Mouse (Mus musculus) myocyte (in vitro differentiated cells): ENCODE measurements around the gene Rnls.

Source experiments
- CEBPB ChIP-seq: IDR thresholded peaks from 2 replicates; pipeline ENCODE4 v1.6.1; 2011; ENCODE audit warnings: mild to moderate bottlenecking, moderate library complexity; ENCODE audit not compliant: poor library complexity, insufficient read depth, severe bottlenecking
- E2F4 ChIP-seq: IDR thresholded peaks from one replicate; pipeline ENCODE4 v1.6.1; 2011; ENCODE audit warnings: mild to moderate bottlenecking, control low read depth, moderate library complexity; ENCODE audit not compliant: insufficient read depth
- MYOG ChIP-seq, 3 experiments: IDR thresholded peaks; one replicate each; pipeline ENCODE4 v1.6.1; 2011; ENCODE audit warnings: control low read depth in 2 of 3, low read depth in 2 of 3, mild to moderate bottlenecking in 2 of 3; ENCODE audit not compliant: insufficient read length in 2 of 3, control insufficient read depth in 1 of 3, insufficient read depth in 1 of 3
- POLR2A ChIP-seq: IDR thresholded peaks from one replicate; pipeline ENCODE4 v1.6.1; 2011; ENCODE audit warnings: low read depth, mild to moderate bottlenecking, control low read depth, moderate library complexity; ENCODE audit not compliant: insufficient read length
- POLR2AphosphoS2 ChIP-seq: IDR thresholded peaks from one replicate; pipeline ENCODE4 v1.6.1; 2011; ENCODE audit warnings: low read depth, control low read depth; ENCODE audit not compliant: insufficient read length
- TCF12 ChIP-seq: IDR thresholded peaks from one replicate; pipeline ENCODE4 v1.6.1; 2011; ENCODE audit warnings: mild to moderate bottlenecking, control low read depth; ENCODE audit not compliant: poor library complexity, insufficient read depth, severe bottlenecking
- USF1 ChIP-seq: IDR thresholded peaks from one replicate; pipeline ENCODE4 v1.6.1; 2011; ENCODE audit warnings: low read depth, mild to moderate bottlenecking, control low read depth, moderate library complexity

DNA sequence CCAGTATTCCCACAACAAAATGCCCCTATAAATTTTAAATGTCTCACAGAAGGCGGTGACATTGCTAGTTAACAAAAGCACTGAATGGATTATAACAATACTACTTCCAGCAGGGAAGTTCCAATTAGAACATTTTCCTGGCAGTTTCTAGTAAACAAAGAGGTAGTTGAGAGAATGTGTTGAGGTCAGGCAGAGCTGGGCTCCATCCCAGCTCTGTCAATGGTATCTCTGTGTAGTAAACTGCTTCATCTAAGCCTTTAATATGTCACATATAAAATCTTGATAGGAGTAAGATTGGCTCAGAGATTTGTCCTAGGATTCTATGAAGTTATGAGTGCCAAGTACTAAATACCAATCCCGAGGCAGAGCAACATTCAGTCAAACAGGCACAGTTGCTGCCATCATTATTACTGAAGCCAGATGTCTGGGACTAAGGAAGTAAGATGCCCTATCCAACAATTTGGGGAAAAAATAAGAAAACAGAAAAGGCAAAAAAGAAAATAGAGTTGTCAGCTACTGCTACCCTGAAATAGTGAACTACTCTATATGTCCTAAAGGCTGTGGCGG is 92.3 kb downstream of the Rnls start:
- TF ChIP-seq POLR2A (no peak), MYOG (IDR thresholded peaks at IDR 0.05; ENCODE audit: control insufficient read depth in 1 of 3, insufficient read depth in 1 of 3, insufficient read length in 2 of 3, low read depth in 2 of 3) (no peak), USF1 (no peak), E2F4 (no peak), POLR2AphosphoS2 (no peak), TCF12 (no peak), CEBPB (no peak)
